Mouse (Mus musculus): ENCODE results near the gene Irf2bp1. TPM values are rescaled to one million over a fixed set of nuclear protein-coding genes. Genes with fewer than 3 reads are reported as not detected.

Gene Irf2bp1
- polyA plus RNA-seq, 1 experiment: 7.9 TPM

DNA sequence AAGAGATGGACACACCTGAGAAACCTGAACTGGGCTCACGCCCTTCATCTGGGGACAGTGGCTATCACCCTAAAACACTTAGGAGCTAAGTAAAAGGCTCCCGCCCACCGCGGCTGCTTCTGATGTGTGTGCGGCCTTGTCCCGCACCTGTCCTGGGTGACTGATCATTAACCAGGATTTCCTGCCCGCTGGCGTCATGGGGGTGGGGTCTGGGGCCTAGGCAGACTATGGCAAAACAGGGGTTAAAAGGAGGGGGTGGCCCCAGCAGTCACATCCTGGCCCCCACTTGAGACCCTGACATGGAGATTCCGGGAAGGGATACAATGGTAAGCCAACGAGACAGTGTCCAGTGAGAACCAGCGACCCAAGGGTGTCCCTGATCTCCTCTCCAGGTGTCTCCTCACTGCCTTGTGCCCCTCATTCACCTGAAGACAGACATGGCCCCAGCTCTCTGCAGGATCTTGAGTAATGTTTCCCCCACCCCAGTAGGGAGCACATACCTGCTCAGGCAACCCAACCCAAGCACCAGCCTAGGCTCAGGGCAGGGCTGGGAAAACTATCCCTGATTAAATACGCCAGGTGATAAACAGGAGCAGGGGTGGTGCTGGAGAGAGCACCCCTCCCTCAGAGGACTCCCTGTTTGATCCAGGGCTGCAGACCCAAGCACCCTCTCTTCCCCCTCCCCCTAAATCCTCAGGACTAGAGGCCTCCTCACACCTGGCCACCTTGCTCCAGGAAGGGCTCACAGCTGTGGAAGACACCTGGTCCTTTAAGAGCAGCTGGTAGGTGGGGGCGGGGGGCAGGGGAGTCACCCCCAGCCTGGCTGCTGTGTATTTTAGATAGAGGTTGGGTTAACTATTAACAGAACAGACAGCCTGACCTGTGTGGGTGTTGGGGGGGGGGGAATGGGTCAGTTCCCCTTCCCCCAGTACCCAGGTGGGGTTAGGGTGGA, 3.5 kb downstream of the Irf2bp1 start:
- no peak overlapping the region for H3K4me3 ChIP-seq (ENCODE audit: insufficient read depth, low read depth, low read length)

DNA sequence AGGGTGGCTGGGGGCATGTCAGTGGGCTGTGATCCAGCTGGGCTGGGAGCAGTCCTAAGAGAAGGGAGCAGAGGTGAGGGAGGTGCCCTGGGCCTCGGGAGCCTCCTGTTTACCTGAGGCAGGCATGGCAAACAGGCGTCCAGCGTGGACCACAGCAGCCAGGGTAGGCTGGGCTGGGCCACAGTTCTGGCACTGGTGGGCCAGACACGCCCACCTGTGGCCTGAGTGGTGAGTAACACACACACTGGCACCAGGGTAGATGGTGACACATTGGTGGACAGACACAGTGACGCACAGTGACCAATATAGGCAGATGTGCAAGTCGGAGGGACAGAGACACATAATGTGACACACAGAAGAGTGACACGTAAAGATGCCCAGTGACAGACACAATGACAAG, 6.7 kb downstream of the Irf2bp1 start:
- H3K4me1 ChIP-seq (ENCODE audit: control insufficient read depth, insufficient read depth, insufficient read length, low read length): no peaks in the 10 kb centered on the region
- H3K27ac ChIP-seq (replicated peaks; ENCODE audit: low read depth, low read length): no peak overlapping the region
- H3K4me3 ChIP-seq (ENCODE audit: insufficient read depth, low read depth, low read length): no peak overlapping the region

More for the DNA sequence above, 3.5 kb downstream of the Irf2bp1 start:
- Histone ChIP-seq H3K4me1 (ENCODE audit: control insufficient read depth, insufficient read depth, insufficient read length, low read length) (peaks cover 6% of the 10 kb centered on the region), H3K27ac (replicated peaks; ENCODE audit: low read depth, low read length) (no peak overlapping the region)

DNA sequence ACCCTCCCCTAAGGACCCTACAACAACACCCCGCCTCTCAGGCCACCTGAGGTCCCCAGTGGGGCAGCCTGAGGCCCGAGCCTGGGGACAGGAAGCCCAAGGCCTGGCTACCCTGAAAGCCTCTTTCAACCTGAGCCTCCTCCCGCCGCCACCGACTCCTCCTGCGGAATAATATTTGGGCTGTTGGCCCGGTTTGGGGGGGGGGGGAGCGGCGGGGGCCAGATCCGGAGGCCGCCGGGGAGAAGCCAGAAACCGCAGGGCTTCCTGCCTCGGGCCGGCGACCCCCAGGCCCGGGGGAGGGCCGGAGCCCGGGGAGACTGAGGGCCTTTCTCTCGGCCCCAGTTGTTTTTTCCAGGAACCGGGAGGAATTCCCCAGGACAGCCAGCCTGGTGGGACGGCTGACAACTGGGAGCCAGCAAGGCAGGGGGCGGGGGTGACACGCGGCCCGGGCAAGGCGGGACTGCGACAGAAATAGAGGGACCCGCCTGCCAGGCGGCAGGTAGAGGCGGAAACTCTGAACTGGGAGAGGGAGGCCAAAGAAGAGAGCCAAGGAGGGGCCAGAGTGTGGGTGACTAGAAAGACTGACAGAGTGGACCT, 8.3 kb downstream of the Irf2bp1 start:
- Histone ChIP-seq H3K4me1 (ENCODE audit: control insufficient read depth, insufficient read depth, insufficient read length, low read length) (no peaks in the 10 kb centered on the region), H3K27ac (replicated peaks; ENCODE audit: low read depth, low read length) (no peak overlapping the region), H3K4me3 (ENCODE audit: insufficient read depth, low read depth, low read length) (peak overlapping the region; percentile 51)

DNA sequence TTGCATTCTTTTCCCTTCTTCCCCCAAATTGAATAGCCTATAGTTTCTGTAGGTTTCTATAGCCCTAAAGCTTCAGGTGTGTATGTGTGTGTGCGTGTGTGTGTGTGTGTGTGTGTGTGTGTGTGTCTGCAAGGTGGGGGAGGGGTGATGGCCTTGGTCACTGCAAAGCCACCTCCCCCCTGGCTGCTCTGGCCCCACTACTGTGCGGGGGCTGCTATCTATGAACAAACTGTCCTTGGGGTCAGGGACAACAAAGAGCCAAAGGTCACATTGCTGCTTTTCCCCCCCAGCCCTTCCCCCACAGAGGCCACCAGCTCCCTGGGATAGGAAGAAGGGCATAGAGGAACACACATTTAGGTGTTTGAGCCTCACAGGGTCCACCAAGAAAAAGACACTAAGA, 9.0 kb downstream of the Irf2bp1 start:
- H3K4me3 ChIP-seq (ENCODE audit: insufficient read depth, low read depth, low read length): no peak overlapping the region
- H3K4me1 ChIP-seq (ENCODE audit: control insufficient read depth, insufficient read depth, insufficient read length, low read length): no peaks in the 10 kb centered on the region

DNA sequence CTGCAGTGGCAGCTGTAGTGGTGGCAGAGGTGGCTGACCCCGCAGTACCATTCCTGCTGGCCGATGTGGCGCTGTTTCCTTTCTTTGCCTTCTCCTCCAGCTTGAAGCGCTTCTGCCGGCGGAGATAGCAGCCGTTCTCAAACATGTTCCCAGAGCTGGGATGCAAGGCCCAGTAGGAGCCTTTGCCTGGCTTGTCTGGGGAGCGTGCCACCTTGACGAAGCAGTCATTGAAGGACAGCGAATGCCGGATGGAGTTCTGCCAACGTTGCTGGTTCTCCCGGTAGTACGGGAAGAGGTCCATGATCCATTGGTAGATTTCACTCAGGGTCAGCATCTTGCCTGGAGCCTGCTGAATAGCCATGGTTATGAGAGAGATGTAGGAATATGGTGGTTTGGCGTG, 10.6 kb downstream of the Irf2bp1 start:
- Histone ChIP-seq H3K4me1 (ENCODE audit: control insufficient read depth, insufficient read depth, insufficient read length, low read length) (no peaks in the 10 kb centered on the region), H3K27ac (replicated peaks; ENCODE audit: low read depth, low read length) (no peak overlapping the region), H3K4me3 (ENCODE audit: insufficient read depth, low read depth, low read length) (no peak overlapping the region)

More for the DNA sequence above, 9.0 kb downstream of the Irf2bp1 start:
- H3K27ac ChIP-seq (replicated peaks; ENCODE audit: low read depth, low read length): no peak overlapping the region

DNA sequence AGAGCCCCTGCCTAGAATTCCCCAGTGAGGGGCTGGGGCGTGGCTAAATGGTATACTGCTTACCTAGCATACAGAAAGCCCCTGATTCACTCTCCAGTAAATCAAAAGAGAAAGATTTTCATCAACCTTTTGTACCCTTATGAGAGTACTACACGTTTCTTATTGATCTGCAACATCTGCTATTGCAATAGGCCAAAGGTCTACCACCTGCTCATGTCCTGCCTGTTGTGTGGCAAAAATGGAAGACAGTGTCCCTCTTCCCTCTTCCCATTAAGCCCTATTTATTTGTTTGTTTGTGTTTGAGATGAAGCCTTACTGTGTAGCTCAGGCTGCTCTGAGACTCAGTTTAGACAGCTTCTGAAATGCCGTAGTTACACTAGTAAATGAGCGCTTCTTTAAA, 12.2 kb downstream of the Irf2bp1 start:
- no peak overlapping the region for H3K27ac ChIP-seq (replicated peaks; ENCODE audit: low read depth, low read length)
- no peak overlapping the region for H3K4me3 ChIP-seq (ENCODE audit: insufficient read depth, low read depth, low read length)
- H3K4me1 ChIP-seq (ENCODE audit: control insufficient read depth, insufficient read depth, insufficient read length, low read length): no peaks in the 10 kb centered on the region

DNA sequence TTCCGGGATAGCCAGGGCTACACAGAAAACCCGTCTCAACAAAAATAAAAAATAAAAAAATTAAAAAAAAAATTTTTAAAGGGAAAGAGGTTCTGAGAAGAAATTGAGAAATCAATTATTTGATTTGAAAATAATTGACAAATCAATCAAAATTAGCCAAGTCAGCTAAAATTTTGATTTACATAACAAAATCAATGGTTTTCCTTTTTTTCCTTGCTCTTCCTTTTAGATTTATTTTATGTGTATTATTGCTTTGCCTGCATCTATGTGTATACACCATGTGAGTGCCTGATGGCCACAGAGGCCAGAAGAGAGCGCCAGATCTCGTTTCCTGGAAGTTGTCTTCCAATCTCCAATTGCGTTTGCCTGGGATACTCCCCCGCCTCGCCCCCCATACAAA, 14.1 kb downstream of the Irf2bp1 start:
- no peak overlapping the region for H3K4me3 ChIP-seq (ENCODE audit: insufficient read depth, low read depth, low read length)
- no peak overlapping the region for H3K27ac ChIP-seq (replicated peaks; ENCODE audit: low read depth, low read length)
- no peaks in the 10 kb centered on the region for H3K4me1 ChIP-seq (ENCODE audit: control insufficient read depth, insufficient read depth, insufficient read length, low read length)

DNA sequence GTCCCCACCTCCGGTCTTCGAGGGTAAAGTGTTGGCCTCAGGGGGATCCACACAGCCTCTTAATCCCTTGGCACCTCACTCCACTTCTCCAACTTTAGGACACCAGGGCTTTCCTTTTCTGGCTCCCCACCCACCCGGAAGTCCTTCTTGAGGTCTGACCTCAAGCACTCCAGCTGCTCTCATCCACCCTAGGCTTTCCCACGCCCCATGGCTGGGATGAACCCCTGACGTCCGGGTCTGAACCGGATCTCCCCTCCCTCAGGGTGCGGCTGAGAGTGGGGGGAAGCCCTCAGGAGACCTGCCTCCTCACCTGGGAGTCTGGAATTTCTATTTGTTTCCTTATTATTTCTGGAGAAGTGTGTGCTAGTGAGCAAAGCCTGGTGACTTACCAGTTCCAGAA, 17.2 kb downstream of the Irf2bp1 start:
- Histone ChIP-seq H3K27ac (replicated peaks; ENCODE audit: low read depth, low read length) (no peak overlapping the region), H3K4me3 (ENCODE audit: insufficient read depth, low read depth, low read length) (no peak overlapping the region)

DNA sequence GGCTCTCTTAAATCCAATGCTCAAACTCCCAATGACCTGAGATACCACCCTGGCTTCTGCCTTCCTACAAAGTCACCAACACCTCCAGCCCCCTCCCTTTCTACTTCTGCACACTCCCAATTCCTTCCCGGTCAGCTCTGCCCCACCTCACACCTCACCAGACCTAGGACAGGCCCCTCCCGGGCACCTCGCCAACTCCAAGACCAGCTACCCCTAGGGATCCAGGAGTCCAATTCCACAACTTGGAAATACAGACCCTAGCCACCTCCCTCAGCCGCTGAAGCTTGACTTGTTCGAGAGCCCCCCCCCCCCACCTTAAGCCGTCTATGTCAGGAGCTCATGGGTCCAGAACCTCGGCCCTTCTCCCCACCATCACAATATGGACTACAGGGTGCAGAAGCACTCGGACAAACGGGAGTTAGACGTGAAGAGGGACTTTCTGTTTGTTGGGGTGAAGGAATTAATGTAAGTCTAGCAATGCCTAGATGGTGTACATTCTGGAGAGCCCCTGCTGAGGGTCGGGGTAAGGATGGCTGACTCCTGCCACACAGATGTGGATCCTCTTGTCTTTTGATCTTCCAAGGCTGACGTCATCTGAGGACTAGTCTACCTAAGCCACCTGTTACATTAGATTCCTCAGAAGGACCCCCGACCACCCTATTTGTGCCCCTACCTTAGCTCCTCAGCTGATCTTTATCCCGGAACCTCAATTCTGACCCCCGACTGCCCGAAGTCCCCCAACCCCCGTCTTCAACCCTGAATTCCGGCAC, 18.5 kb downstream of the Irf2bp1 start:
- Histone ChIP-seq H3K4me3 (ENCODE audit: insufficient read depth, low read depth, low read length) (no peak overlapping the region), H3K4me1 (ENCODE audit: control insufficient read depth, insufficient read depth, insufficient read length, low read length) (no peaks in the 10 kb centered on the region; the same call in 1 of the 2 replicates), H3K27ac (replicated peaks; ENCODE audit: low read depth, low read length) (no peak overlapping the region)

More for the DNA sequence above, 17.2 kb downstream of the Irf2bp1 start:
- no peaks in the 10 kb centered on the region; the same call in 1 of the 2 replicates for H3K4me1 ChIP-seq (ENCODE audit: control insufficient read depth, insufficient read depth, insufficient read length, low read length)

DNA sequence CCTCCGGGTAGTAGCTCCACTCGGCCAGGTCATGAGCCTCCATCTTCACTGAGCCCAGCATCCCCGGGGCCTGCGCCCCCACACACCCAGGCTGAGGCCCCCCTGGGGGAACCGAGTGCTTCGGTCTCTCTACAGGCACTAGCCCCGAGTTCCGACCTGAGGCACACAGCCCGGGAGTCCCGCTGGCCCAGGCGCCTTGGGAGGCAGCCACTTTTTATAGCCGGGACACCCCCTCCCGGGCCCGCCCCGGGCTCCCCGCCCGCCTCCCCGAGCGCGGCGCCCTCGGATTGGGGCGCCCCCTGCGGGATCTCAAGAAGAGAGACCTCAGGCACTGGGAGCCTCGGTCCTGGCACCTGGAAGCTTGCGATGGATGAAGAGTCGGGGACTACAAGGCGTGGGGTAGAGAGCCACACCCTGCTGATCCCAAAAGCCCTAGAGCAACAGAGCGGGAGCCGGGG, 19.5 kb downstream of the Irf2bp1 start, which contains the start of gene Foxa3:
Gene Foxa3 (minus strand): TSS at position 182 of the 458 bp plus-strand sequence.
- Histone ChIP-seq H3K4me1 (ENCODE audit: control insufficient read depth, insufficient read depth, insufficient read length, low read length) (peaks cover 2% of the 10 kb centered on the region; the same call in 1 of the 2 replicates), H3K4me3 (ENCODE audit: insufficient read depth, low read depth, low read length) (peak within 1 kb of the TSS; percentile 30; the same call in 1 of the 2 replicates), H3K27ac (replicated peaks; ENCODE audit: low read depth, low read length) (no peak within 1 kb of the TSS)

DNA sequence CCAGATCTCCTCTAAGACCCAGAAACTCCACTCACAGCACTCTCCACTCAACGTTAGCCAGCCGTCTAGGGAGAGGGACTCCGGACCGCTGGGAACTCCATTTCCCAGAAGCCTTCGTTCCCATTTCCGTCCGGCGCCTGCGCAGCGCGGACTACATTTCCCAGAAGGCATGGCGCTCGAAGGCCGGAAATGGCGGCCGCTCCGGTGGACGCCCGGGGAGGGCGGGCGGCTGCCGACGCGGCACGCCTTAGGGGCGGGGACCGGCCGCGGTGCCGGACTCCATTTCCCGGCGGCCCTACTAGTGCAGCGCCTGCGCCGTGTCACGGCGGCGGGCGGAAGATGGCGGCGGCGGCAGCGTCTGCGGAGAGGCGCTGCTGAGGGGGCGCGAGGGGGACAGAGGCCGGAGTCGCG, 20.3 kb downstream of the Irf2bp1 start, which contains the start of gene Sympk:
Gene Sympk (plus strand): TSS at position 282 of the 411 bp plus-strand sequence.
- no peak within 1 kb of the TSS for H3K27ac ChIP-seq (replicated peaks; ENCODE audit: low read depth, low read length)
- H3K4me1 ChIP-seq (ENCODE audit: control insufficient read depth, insufficient read depth, insufficient read length, low read length): peaks cover 2% of the 10 kb centered on the region; the same call in 1 of the 2 replicates
- H3K4me3 ChIP-seq (ENCODE audit: insufficient read depth, low read depth, low read length): peak within 1 kb of the TSS; percentile 91

DNA sequence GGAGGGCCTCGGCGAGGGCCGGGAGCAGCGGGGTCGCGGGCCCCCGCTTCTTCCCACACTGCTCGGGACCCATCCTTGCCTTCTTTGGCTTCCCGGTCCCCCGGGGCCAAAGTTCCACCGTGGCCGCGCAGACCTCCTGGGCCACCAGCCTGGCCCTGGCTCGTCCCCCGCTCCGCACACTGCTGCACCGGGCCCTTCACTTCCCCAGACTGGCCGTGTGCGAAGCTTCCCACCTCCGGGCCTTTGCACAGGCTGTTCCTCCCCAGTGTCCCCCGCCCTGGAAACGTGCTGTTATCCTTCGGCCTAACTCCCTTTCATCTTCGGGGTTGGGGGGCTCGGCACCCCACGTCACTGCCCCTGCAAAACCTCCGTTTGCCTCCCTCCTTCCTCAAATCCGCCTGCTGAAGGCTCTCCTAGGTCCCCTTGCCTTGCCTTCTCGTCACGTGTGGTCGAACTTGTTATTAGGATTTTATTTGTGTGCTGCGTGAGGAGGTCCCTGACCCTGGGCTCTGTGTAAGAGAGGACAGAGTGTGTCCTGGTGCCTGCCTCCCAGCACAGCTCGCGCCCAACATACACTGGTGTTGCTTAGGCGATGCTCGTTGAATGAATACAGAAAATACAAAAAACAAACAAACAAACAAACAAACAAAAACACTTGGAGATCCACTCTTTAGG, 20.9 kb downstream of the Irf2bp1 start:
- Histone ChIP-seq H3K27ac (replicated peaks; ENCODE audit: low read depth, low read length) (no peak overlapping the region), H3K4me1 (ENCODE audit: control insufficient read depth, insufficient read depth, insufficient read length, low read length) (peaks cover 2% of the 10 kb centered on the region; the same call in 1 of the 2 replicates), H3K4me3 (ENCODE audit: insufficient read depth, low read depth, low read length) (peak overlapping the region; percentile 91)

DNA sequence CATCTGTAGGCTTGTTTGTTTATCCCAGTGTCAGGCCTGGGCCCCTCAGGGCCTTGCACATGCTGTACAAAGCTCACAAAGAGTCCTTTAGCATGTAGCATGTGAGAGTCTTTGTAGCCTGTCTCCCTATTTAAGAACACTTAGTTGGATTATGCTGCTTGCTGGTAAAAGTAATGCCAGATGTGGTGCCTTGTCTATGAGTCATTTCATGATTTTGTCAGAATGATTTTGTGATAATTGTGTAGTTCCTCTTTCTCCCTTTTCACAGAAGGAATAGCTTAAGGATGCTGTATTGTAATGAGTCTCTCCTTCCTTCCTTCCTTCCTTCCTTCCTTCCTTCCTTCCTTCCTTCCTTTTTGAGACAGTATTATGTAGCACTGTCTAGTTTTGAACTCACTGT, 24.2 kb downstream of the Irf2bp1 start:
- peaks cover 2% of the 10 kb centered on the region; the same call in 1 of the 2 replicates for H3K4me1 ChIP-seq (ENCODE audit: control insufficient read depth, insufficient read depth, insufficient read length, low read length)
- no peak overlapping the region for H3K4me3 ChIP-seq (ENCODE audit: insufficient read depth, low read depth, low read length)
- H3K27ac ChIP-seq (replicated peaks; ENCODE audit: low read depth, low read length): no peak overlapping the region

DNA sequence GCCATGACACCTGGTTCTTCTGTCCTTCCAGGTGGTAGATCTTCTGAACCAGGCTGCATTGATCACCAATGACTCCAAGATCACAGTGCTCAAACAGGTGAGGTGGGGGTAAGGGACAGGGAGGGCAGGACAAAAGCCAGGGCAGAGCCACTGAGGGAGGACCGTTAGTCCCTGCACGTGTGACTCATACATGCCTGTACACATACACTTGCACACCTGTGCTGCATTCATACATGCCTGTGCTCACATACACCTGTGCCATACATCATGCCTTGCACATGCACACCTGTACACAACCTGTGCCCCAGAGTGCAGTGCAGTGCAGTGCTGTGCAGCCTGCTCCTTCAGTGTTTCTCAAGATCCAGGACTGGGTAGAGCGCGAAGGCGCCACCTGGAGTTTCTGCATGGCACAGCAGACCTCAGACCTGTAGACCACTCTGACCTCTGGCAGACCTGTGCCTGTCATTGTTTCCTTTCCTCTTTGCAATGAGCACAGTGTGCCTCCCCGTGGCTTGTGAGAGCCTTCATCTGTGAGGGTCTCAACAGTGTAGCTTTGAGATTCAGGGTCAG, 25.3 kb downstream of the Irf2bp1 start:
- Histone ChIP-seq H3K4me1 (ENCODE audit: control insufficient read depth, insufficient read depth, insufficient read length, low read length) (peaks cover 2% of the 10 kb centered on the region; the same call in 1 of the 2 replicates), H3K4me3 (ENCODE audit: insufficient read depth, low read depth, low read length) (no peak overlapping the region), H3K27ac (replicated peaks; ENCODE audit: low read depth, low read length) (no peak overlapping the region)

All from brown adipose tissue, adult 24 weeks (tissue).